Mouse (Mus musculus) layer of hippocampus, adult 2 months (tissue): ENCODE data around the gene Ppp3ca. TPM values are rescaled to one million over a fixed set of nuclear protein-coding genes. Genes with fewer than 3 reads are reported as not detected.
A peak's percentile ranks its signal among the peaks of the same experiment; 100 is the strongest.

Experiments
- DNase-seq, 2 experiments: peaks; one replicate each; pipeline ENCODE4 v3.0.0; 2022; ENCODE audit warnings: low spot score in 2 of 2
- H3K27ac ChIP-seq: fragments of 200-600 bp; 2 replicates; pipeline ENCODE4 v1.8.1; 2022
- H3K4me3 ChIP-seq: fragments of 200-600 bp; 2 replicates; pipeline ENCODE4 v1.8.1; 2022; ENCODE audit warnings: mild to moderate bottlenecking
- CTCF ChIP-seq: fragments of 200-600 bp; conservative IDR thresholded peaks from 2 replicates; pipeline ENCODE4 v1.8.1; 2022; ENCODE audit warnings: antibody characterized with exemption, mild to moderate bottlenecking, moderate library complexity
- total RNA-seq, 2 experiments: library from RNA; stranded (reverse); gene quantifications; 2 replicates each; pipeline ENCODE4 v1.2.3; 2021

Gene Ppp3ca
- total RNA-seq, 2 experiments from 2014 or later, result 1,343 to 1,371 TPM

- no peak for DNase-seq
- peak overlapping the region; percentile 49 for H3K27ac ChIP-seq
- TF ChIP-seq CTCF, result no peak
- no peak overlapping the region for H3K4me3 ChIP-seq
Observed at GRCm38 (mm10) chr3:136716247-136716646, 46.3 kb downstream of the Ppp3ca start.

- no peak for DNase-seq
- no peak overlapping the region for H3K4me3 ChIP-seq
- H3K27ac ChIP-seq, result no peak overlapping the region
- no peak for TF ChIP-seq CTCF
Observed at GRCm38 (mm10) chr3:136718412-136718811, 48.5 kb downstream of the Ppp3ca start.

- Histone ChIP-seq H3K27ac (peak overlapping the region; percentile 0; the same call in 1 of the 2 replicates), H3K4me3 (no peak overlapping the region)
- TF ChIP-seq CTCF, result no peak
- no peak for DNase-seq
Observed at GRCm38 (mm10) chr3:136721241-136721640, 51.3 kb downstream of the Ppp3ca start.

GRCm38 (mm10) chr3:136721804-136722427, 52.0 kb downstream of the Ppp3ca start:
- no peak for TF ChIP-seq CTCF
- H3K27ac ChIP-seq, result peak overlapping the region; percentile 0; the same call in 1 of the 2 replicates
- no peak overlapping the region for H3K4me3 ChIP-seq
- DNase-seq, result no peak

- Histone ChIP-seq H3K4me3 (no peak overlapping the region), H3K27ac (no peak overlapping the region; the same call in 1 of the 2 replicates)
- no peak for TF ChIP-seq CTCF
- no peak for DNase-seq
Observed at GRCm38 (mm10) chr3:136722493-136722892, 52.6 kb downstream of the Ppp3ca start.

GRCm38 (mm10) chr3:136725311-136726156, 55.6 kb downstream of the Ppp3ca start:
- H3K27ac ChIP-seq, result peak overlapping the region; percentile 53
- peak overlapping the region; percentile 41 for H3K4me3 ChIP-seq
- DNase-seq, result peak in 1 of 2 experiments; percentile 47
- no peak for TF ChIP-seq CTCF

GRCm38 (mm10) chr3:136727877-136728276, 58.0 kb downstream of the Ppp3ca start:
- DNase-seq, result no peak
- H3K4me3 ChIP-seq, result no peak overlapping the region
- TF ChIP-seq CTCF, result no peak
- 0 out of 2 replicates have a peak overlapping the region, but pooled peaks have one; percentile 28 for H3K27ac ChIP-seq

GRCm38 (mm10) chr3:136729978-136730377, 60.1 kb downstream of the Ppp3ca start:
- Histone ChIP-seq H3K27ac (peak overlapping the region; percentile 9), H3K4me3 (peak overlapping the region; percentile 17)
- no peak for TF ChIP-seq CTCF
- DNase-seq, result no peak

GRCm38 (mm10) chr3:136731579-136731978, 61.7 kb downstream of the Ppp3ca start:
- no peak for TF ChIP-seq CTCF
- Histone ChIP-seq H3K27ac (no peak overlapping the region; the same call in 1 of the 2 replicates), H3K4me3 (no peak overlapping the region)
- DNase-seq, result no peak

- Histone ChIP-seq H3K4me3 (no peak overlapping the region), H3K27ac (no peak overlapping the region)
- TF ChIP-seq CTCF, result no peak
- no peak for DNase-seq
Observed at GRCm38 (mm10) chr3:136736021-136736420, 66.1 kb downstream of the Ppp3ca start.

- Histone ChIP-seq H3K27ac (no peak overlapping the region), H3K4me3 (no peak overlapping the region)
- TF ChIP-seq CTCF, result no peak
- DNase-seq, result no peak
Observed at GRCm38 (mm10) chr3:136736773-136737298, 66.9 kb downstream of the Ppp3ca start.

- TF ChIP-seq CTCF, result no peak
- Histone ChIP-seq H3K27ac (no peak overlapping the region), H3K4me3 (no peak overlapping the region)
- DNase-seq, result no peak
Observed at GRCm38 (mm10) chr3:136738474-136738873, 68.5 kb downstream of the Ppp3ca start.

GRCm38 (mm10) chr3:136738914-136739313, 69.0 kb downstream of the Ppp3ca start:
- no peak for TF ChIP-seq CTCF
- Histone ChIP-seq H3K27ac (no peak overlapping the region), H3K4me3 (no peak overlapping the region)
- DNase-seq, result no peak

GRCm38 (mm10) chr3:136741659-136742058, 71.7 kb downstream of the Ppp3ca start:
- no peak for TF ChIP-seq CTCF
- Histone ChIP-seq H3K4me3 (no peak overlapping the region), H3K27ac (no peak overlapping the region; the same call in 1 of the 2 replicates)
- no peak for DNase-seq
